Mouse (Mus musculus) NIH3T3 (cell line): Measurements from ENCODE around the gene Zfp874b.
"Not testable (repeated sequence)": the region's sequence is repeated elsewhere in the genome, so short reads cannot be mapped to it uniquely, and the experiment has no call there.

ENCODE experiments used
- DNase-seq: peaks from one replicate; pipeline ENCODE4 v3.0.0-alpha.2; 2012; ENCODE audit warnings: low read depth

Gene Zfp874b

DNA sequence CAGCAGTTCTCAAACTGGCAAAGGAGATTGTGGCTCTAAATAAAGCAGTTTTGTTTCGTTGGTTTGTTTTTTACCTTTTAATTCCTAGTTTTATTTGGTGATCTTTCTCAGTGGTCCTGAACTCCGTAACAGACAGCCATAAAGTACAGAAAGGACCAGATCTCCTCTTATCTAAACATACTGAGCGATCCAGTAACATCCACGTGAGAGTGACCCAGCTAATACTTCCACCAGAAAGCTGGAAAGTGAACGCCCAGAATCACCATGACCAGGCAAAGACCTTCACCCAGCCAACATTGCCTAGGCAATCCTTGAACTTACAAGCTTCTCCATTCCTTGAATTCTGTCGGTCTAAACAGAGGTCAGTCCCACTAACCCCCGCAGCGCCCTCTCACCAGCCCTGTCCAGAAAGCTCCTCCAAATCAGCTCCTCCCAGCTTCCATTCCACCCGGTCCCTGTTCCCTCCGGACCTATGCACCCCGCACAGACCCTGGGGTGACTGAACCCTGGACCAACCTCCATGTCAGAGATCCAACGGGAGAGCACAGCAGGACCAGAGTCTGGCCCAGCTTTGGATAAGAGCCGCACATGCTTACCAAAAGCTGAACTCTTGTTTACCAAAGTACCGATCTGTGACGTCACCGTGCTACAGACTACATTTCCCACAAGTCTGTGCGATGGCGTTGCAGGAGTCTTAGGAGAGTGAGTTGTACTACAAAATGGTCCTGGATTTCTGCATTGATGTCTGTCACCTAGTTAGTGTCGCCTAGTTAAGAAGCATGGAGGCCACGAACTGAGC, at the start of gene Zfp874b:
TSS of gene Zfp874b (minus strand) at position 634 of the 799 bp plus-strand sequence.
- peak; percentile 91 for DNase-seq

DNA sequence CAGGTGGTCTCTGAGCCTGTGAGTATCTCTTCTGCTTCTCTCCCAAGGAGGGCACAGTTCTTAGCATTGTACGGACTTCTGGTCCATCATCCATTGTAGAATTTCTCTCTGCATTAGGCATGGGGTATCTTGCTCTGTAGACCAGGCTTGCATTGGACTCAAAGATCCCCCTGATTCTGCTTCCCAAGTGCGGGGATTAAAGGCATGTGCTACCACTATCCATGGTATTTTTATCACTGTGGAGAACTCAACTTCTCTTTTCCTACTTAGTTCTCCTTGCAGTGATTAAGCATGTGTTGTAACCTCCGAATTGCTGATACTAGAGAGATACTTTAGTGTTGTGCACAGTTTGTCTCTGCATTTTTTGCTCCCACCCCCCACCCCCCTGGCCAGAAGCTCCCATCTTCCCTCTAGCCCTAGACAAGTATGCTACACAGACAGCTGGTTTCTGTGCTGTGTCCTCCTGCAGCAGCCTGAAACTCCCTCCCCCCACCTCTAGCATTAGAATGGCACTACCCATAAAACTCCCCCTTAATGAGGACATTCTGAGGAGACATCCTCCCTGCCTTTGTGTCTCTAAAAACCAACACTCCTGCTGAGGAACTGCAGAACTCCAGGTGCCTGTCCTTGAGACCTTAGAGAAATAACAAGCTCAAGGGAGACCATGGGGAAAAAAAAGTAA, 43.1 kb upstream of the Zfp874b start:
- DNase-seq: no peak

DNA sequence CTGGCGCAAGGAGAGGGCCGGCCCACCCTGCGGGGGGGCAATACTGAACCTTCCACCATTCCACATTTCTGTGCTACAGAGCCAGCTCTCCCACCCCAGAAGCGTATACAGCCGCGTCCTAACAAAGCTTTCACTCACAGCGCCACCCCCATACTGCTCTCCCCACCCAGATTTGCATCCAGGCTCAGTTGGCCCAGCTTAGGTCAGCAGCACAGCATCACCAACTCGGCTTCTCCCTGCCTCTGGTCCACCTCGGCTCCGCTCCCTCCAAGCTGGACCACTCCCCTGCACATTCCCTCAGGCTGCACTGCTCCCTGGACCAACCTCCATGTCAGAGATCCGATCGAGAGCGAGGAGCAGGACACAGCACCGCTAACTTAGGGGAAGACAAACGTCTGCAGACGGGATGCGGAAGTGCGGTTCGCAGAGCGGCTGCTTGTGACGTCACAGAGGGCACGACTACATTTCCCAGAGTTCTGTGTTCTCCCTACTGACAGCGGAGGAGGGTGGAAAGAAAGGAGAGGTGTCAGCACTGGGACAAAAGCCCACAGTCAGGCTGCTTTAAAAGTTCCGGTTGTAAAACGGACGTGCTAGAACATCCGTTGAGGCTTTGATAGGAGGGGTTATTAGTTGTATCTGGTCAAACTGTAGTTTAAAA, 41.8 kb upstream of the Zfp874b start, which contains the start of the genes Gm26965 and Zfp87:
TSS of gene Gm26965 (minus strand) at position 399 of the 658 bp plus-strand sequence.
TSS of gene Zfp87 (minus strand) at position 425 of the 658 bp plus-strand sequence.
- DNase-seq: peak; percentile 94

DNA sequence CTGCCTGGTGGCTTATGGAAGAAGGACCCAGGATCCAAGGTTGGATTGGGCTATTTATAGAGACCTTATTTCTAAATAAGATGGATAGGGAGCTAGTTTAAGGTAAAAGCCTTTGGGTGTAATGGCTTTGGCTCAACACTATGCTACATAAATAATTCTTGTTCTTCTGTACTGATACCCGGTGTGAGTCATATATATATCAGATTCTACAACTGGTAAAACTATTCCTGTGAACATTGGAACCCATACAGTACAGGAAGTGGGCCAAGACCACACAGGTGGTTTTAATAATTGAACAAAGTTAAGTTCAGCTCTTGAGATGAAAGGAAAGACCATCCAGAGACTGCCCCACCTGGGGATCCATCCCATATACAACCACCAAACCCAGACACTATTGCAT, 16.9 kb upstream of the Zfp874b start:
- no peak for DNase-seq

DNA sequence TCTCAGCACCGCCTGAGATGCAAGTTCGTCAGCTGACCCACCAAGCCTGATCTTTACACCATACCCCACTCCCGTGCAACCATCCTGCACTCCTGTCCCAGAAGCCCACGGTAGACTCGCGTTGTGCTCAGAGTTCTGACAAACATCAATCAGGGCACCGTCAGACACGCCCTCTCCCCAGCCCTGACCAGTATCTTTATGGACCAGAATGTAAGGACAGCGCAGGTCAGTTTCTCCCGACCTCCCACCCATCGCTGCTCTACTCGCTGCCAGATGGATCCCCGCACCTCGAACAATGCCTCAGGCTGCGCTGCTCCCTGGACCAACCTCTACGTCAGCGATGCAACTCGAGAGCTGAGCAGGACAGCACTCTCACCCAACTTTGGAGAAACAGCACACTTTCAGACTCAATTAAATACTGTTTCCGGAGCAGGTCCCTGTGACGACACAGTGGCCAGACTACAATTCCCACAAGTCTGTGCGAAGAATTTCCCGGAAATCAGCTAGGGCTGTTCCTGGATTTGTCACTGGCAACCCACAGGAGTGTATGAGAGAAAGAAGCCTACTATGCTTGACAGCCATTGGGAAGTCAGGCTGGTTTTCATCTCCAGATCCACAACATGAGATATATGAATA, 16.1 kb upstream of the Zfp874b start, which contains the start of gene Zfp58:
TSS of gene Zfp58 (minus strand) at position 472 of the 636 bp plus-strand sequence.
- DNase-seq: peak; percentile 89

DNA sequence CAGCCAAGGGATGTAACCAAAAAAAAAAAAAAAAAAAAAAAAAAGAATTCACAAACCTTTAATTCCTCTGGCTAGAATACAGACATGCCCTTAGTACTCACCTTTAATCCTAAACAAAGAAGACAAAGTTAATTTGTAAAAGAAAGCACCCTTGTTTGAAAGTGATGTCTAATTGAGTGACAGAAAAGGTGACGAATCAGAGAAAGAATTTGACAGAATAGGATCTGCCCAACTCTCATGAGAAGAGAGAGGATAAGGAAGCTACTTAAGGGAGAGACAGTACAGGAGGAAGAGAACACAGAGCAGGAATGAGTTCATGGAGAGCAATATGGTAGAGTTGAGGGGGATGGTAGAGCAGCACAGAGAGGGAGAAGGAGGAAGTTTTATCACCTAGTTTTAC, 11.6 kb upstream of the Zfp874b start:
- no peak for DNase-seq

DNA sequence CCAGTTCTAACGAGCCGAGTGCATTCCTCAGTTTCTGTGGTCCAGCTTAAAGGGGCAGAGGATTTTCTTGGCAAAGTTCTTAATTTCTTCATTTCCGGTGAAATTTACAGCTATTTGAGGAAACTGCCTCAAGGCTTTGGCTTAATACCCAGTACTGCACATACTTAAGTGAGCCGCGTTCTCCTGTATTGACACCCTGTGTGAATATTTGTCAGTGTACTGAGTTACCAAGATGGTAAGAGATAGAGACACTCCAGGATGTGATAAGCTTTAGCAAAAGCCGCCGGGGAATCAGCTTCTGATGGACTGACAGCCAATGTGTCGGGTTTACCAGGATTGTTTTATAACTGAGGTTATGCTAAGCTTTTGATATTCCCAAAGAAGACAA, 360 bp upstream of the Zfp874b start:
- DNase-seq: no peak

DNA sequence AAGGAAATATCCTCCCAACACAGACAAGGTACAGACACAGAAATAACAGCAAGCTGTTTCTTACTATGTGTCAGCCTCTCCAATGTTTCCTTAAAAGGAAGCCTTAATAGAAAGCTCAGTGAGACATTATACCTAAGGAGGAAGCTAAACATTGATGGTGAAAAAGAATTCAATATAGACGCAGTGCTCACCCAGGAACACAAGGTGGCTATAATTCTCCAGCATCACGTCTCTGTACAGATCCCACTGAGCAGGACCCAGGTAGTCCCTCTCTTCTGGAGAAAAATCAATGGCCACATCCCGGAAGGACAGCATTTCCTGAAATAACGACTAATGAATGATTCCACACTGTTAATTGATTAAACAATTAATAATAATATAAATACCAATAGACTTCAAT, 2.5 kb downstream of the Zfp874b start:
- DNase-seq: peak; percentile 25

DNA sequence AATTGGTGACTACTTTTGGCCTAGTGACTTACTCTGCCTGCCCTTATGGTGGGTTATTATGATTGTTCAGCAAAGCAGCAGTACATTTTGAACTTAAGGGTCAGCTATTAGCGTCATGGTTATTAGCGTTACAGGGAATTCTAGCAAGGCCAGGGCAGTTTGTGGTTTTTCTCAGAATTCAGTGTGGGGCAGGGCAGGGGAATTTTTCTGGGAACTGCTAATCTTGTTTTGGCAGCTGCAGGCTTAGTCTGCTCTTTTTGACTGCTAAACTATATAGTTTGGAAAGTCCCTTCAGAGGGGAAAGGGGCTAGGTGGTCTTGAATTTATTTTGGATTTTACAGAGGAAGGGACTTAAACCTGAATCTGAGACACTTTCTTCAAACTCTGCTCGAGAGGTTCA, 14.8 kb downstream of the Zfp874b start:
- DNase-seq: peak; percentile 11

DNA sequence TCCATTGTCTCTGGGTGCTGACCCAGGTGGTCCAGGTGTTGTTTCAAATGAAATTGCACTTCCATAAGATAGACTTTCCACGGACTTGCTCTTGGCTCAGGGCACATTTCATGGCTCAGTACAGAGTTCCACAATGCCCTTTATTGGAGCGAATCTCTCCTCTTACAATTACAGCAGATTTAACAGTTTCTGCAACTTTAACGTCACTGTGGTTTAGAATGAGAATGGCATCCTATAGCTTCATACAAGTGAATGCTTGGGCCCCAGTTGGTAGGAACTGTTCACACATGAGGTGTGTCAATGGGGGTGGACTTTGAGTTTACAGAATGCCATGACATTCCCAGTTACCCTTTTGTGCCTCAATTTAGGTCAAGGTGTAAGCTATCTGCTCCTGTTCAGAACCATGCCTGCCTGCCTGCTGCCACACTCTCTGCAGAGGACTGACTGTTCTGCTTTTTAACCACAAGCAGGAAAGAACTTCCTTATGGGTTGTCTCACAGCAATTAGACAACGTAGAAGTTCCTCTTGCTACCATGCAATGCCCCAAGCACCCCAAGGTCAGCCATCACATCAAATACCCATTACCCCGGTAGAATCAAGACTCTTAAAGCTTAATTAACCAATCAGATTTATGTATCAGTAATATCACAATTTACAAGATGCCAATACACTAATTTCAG, 20.4 kb downstream of the Zfp874b start:
- DNase-seq: not testable (repeated sequence)

DNA sequence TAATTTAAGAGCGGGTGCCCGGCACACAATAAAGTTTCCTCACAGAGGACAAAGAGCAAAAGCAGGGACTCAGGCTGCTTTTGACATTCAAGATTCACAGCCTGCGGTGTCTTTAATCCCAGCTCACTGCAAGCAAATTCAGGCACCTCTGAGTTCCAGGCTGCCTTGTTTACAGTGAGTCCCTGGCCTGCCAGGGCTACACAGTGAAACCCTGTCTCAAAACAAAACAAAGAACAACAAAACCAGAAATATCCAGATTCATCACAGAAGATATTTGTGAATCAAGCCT, 32.1 kb downstream of the Zfp874b start:
- peak; percentile 19 for DNase-seq

DNA sequence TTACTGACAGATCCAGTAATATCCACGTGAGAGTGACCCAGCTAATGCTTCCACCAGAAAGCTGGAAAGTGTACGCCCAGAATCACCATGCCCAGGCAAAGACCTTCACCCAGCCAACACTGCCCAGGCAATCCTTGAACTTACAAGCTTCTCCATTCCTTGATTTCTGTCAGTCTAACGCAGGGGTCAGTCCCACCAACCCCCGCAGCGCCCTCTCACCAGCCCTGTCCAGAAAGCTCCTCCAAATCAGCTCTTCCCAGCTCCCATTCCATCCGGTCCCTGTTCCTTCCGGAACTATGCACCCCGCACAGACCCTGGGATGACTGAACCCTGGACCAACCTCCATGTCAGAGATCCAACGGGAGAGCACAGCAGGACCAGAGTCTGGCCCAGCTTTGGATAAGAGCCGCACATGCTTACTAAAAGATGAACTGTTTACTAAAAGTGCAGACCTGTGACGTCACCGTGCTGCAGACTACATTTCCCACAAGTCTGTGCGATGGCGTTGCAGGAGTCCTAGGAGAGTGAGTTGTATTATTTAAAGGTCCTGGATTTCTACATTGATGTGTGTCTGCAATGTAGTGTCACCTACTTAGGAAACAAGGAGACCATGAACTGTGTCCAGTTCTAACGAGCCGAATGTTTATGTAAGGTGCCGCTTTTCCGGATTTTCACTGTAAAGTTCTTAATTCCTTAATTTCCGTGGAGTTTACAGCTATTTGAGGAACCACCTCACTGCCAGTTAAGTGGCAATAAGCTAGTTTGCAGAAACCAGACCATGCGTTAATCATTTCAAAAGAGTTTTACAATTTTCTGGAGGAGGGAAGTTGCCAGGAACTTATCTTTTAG, 32.7 kb downstream of the Zfp874b start, which contains the start of gene Zfp874a:
TSS of gene Zfp874a (minus strand) at position 453 of the 849 bp plus-strand sequence.
- peak; percentile 92 for DNase-seq

DNA sequence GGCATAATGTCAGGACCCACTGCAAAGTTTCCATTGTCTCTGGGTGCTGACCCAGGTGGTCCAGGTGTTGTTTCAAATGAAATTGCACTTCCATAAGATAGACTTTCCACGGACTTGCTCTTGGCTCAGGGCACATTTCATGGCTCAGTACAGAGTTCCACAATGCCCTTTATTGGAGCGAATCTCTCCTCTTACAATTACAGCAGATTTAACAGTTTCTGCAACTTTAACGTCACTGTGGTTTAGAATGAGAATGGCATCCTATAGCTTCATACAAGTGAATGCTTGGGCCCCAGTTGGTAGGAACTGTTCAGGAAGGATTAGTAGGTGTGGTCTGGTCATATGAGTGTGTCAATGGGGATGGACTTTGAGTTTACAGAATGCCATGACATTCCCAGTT, 47.0 kb downstream of the Zfp874b start:
- not testable (repeated sequence) for DNase-seq

DNA sequence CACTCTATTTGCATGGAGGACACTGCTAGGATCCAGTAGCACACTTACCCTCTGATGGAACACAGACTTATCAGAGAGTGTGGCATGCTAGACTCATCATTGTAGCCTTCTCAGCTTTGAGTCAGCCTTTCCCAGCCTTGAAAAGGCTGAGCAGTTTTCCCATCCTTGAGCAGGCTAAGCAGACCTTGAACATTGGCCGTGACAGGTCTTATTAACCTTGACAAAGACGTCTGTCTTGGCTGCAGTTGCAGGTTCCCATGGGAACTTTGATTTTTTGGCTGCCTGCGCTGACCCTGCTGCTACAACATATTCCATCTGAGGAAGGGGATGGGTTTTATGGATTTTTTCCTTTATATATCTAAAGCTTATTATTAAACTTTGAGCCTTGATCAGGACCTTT, 55.9 kb downstream of the Zfp874b start:
- no peak for DNase-seq

DNA sequence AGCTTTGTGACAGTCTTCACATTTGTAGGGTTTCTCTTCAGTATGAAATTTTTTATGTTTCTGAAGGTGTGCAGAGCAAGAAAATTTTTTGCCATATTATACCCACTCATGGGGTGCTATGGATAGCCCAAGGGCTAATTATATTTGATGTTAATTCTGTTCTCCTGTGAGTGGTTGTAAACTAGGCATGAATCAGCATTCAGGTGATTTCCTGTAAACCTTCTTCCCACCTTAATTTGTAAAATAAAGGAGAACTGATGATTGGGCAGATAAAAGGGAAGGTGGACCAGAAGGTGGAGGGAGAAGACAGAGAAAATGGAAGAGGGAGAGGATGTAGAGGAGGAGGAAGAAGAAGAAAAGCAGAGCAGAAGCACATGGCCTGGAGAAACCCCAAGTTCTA, 58.4 kb downstream of the Zfp874b start:
- not testable (repeated sequence) for DNase-seq

DNA sequence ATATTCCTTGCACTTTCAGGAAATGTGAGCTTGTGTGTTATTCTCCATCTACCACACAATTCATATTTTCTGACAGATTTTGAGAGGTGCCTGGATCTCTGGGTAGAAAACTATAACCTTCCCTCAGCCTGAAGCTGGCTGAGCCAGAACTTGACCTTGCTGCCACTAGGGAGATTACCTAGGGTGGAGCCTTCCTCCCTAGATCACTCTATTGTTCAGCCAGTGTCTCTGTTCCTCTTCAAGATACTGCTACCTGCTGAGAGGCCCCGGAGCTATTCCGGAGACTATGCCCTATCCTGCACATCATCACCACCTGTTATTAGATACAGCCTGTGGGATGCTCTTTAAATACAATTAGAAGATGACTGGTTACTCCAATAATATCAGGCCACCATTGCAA, 61.5 kb downstream of the Zfp874b start:
- not testable (repeated sequence) for DNase-seq
